Mouse (Mus musculus): ENCODE measurements around the gene Zcchc14. TPM values are rescaled to one million over a fixed set of nuclear protein-coding genes. Genes with fewer than 3 reads are reported as not detected.

Zcchc14 gene
- polyA plus RNA-seq, 1 experiment from 2014 or later, result 12.6 TPM

GRCm38 (mm10) chr8:121577751-121578675, 74.7 kb downstream of the Zcchc14 start:
- WGBS, result 1% methylated on average over 44 of the region's 44 CpGs
- Histone ChIP-seq H3K27me3 (replicated peaks) (no peaks in the 10 kb centered on the region), H3K4me2 (peak overlapping the region; percentile 76), H3K9ac (peak overlapping the region; percentile 80), H3K9me3 (no peaks in the 10 kb centered on the region), H3K4me3 (replicated peaks) (peak overlapping the region; percentile 74), H3K4me1 (peaks cover 29% of the 10 kb centered on the region), H3K36me3 (no peaks in the 10 kb centered on the region), H3K27ac (peak overlapping the region; percentile 63)
- no peak for ATAC-seq (ENCODE audit: insufficient read depth, low FRiP score, low read depth)

- no peak for ATAC-seq (ENCODE audit: insufficient read depth, low FRiP score, low read depth)
- Histone ChIP-seq H3K9ac (no peak overlapping the region), H3K27ac (no peak overlapping the region), H3K4me2 (no peak overlapping the region), H3K4me1 (peaks cover 29% of the 10 kb centered on the region), H3K36me3 (no peaks in the 10 kb centered on the region), H3K4me3 (replicated peaks) (no peak overlapping the region), H3K9me3 (no peaks in the 10 kb centered on the region), H3K27me3 (replicated peaks) (no peaks in the 10 kb centered on the region)
- WGBS, result 85% methylated on average over 3 of the region's 3 CpGs
These were observed 77.0 kb downstream of the Zcchc14 start for GRCm38 (mm10) chr8:121575661-121576060.

GRCm38 (mm10) chr8:121573275-121573674, 79.4 kb downstream of the Zcchc14 start:
- H3K4me3 ChIP-seq (replicated peaks), result no peak overlapping the region
- no peak overlapping the region for H3K9ac ChIP-seq
- 27% methylated on average over 3 of the region's 3 CpGs for WGBS
- H3K36me3 ChIP-seq, result no peaks in the 10 kb centered on the region
- no peak overlapping the region for H3K4me2 ChIP-seq
- H3K9me3 ChIP-seq, result no peaks in the 10 kb centered on the region
- peak; percentile 56 for ATAC-seq (ENCODE audit: insufficient read depth, low FRiP score, low read depth)
- H3K27ac ChIP-seq, result no peak overlapping the region
- H3K27me3 ChIP-seq (replicated peaks), result no peaks in the 10 kb centered on the region
- H3K4me1 ChIP-seq, result peaks cover 21% of the 10 kb centered on the region

- Histone ChIP-seq H3K9me3 (no peaks in the 10 kb centered on the region), H3K4me2 (no peak overlapping the region), H3K9ac (no peak overlapping the region), H3K36me3 (no peaks in the 10 kb centered on the region), H3K4me1 (peaks cover 13% of the 10 kb centered on the region), H3K27me3 (replicated peaks) (no peaks in the 10 kb centered on the region), H3K4me3 (replicated peaks) (no peak overlapping the region), H3K27ac (0 out of 2 replicates have a peak overlapping the region, but pooled peaks have one; percentile 21)
- ATAC-seq (ENCODE audit: insufficient read depth, low FRiP score, low read depth), result no peak
- WGBS, result 75% methylated on average over 7 of the region's 7 CpGs
These were observed 80.6 kb downstream of the Zcchc14 start for GRCm38 (mm10) chr8:121572121-121572520.

GRCm38 (mm10) chr8:121570801-121571200, 81.9 kb downstream of the Zcchc14 start:
- no peak for ATAC-seq (ENCODE audit: insufficient read depth, low FRiP score, low read depth)
- Histone ChIP-seq H3K4me2 (no peak overlapping the region), H3K9me3 (no peaks in the 10 kb centered on the region), H3K4me3 (replicated peaks) (no peak overlapping the region), H3K27ac (no peak overlapping the region), H3K4me1 (0 out of 2 replicates have a peak, but pooled peaks cover 4% of the 10 kb centered on the region), H3K9ac (no peak overlapping the region), H3K27me3 (replicated peaks) (no peaks in the 10 kb centered on the region), H3K36me3 (0 out of 2 replicates have a peak, but pooled peaks cover 3% of the 10 kb centered on the region)
- WGBS, result 68% methylated on average over 17 of the region's 17 CpGs

GRCm38 (mm10) chr8:121570335-121570734, 82.4 kb downstream of the Zcchc14 start:
- no peak for ATAC-seq (ENCODE audit: insufficient read depth, low FRiP score, low read depth)
- Histone ChIP-seq H3K27ac (no peak overlapping the region), H3K9me3 (no peaks in the 10 kb centered on the region), H3K4me2 (no peak overlapping the region), H3K4me3 (replicated peaks) (no peak overlapping the region), H3K36me3 (0 out of 2 replicates have a peak, but pooled peaks cover 3% of the 10 kb centered on the region), H3K4me1 (0 out of 2 replicates have a peak, but pooled peaks cover 4% of the 10 kb centered on the region), H3K9ac (no peak overlapping the region), H3K27me3 (replicated peaks) (no peaks in the 10 kb centered on the region)
- WGBS, result 71% methylated on average over 21 of the region's 21 CpGs

GRCm38 (mm10) chr8:121568321-121568720, 84.4 kb downstream of the Zcchc14 start:
- Histone ChIP-seq H3K9ac (no peak overlapping the region), H3K4me2 (no peak overlapping the region), H3K4me3 (replicated peaks) (no peak overlapping the region), H3K4me1 (0 out of 2 replicates have a peak, but pooled peaks cover 3% of the 10 kb centered on the region), H3K36me3 (0 out of 2 replicates have a peak, but pooled peaks cover 3% of the 10 kb centered on the region), H3K27ac (no peak overlapping the region), H3K9me3 (no peaks in the 10 kb centered on the region), H3K27me3 (replicated peaks) (no peaks in the 10 kb centered on the region)
- WGBS, result 56% methylated on average over 6 of the region's 6 CpGs
- no peak for ATAC-seq (ENCODE audit: insufficient read depth, low FRiP score, low read depth)

GRCm38 (mm10) chr8:121563701-121564100, 89.0 kb downstream of the Zcchc14 start:
- H3K4me3 ChIP-seq (replicated peaks), result no peak overlapping the region
- H3K4me2 ChIP-seq, result no peak overlapping the region
- ATAC-seq (ENCODE audit: insufficient read depth, low FRiP score, low read depth), result no peak
- H3K9ac ChIP-seq, result no peak overlapping the region
- no peaks in the 10 kb centered on the region for H3K4me1 ChIP-seq
- 0 out of 2 replicates have a peak, but pooled peaks cover 13% of the 10 kb centered on the region for H3K36me3 ChIP-seq
- 67% methylated on average over 6 of the region's 6 CpGs for WGBS
- H3K27me3 ChIP-seq (replicated peaks), result no peaks in the 10 kb centered on the region
- H3K27ac ChIP-seq, result no peak overlapping the region
- no peaks in the 10 kb centered on the region for H3K9me3 ChIP-seq

- no peak overlapping the region for H3K4me2 ChIP-seq
- peak; percentile 63 for ATAC-seq (ENCODE audit: insufficient read depth, low FRiP score, low read depth)
- 69% methylated on average over 9 of the region's 9 CpGs for WGBS
- H3K4me3 ChIP-seq (replicated peaks), result no peak overlapping the region
- H3K36me3 ChIP-seq, result 0 out of 2 replicates have a peak, but pooled peaks cover 20% of the 10 kb centered on the region
- no peak overlapping the region for H3K9ac ChIP-seq
- H3K27me3 ChIP-seq (replicated peaks), result no peaks in the 10 kb centered on the region
- H3K4me1 ChIP-seq, result no peaks in the 10 kb centered on the region
- H3K9me3 ChIP-seq, result no peaks in the 10 kb centered on the region
- H3K27ac ChIP-seq, result no peak overlapping the region
These were observed 89.8 kb downstream of the Zcchc14 start for GRCm38 (mm10) chr8:121562941-121563351.

GRCm38 (mm10) chr8:121561636-121562345, 90.9 kb downstream of the Zcchc14 start:
- Histone ChIP-seq H3K4me2 (no peak overlapping the region), H3K27me3 (replicated peaks) (no peaks in the 10 kb centered on the region), H3K36me3 (0 out of 2 replicates have a peak, but pooled peaks cover 22% of the 10 kb centered on the region), H3K9ac (no peak overlapping the region), H3K27ac (no peak overlapping the region), H3K4me3 (replicated peaks) (no peak overlapping the region), H3K4me1 (no peaks in the 10 kb centered on the region), H3K9me3 (no peaks in the 10 kb centered on the region)
- 82% methylated on average over 16 of the region's 16 CpGs for WGBS
- no peak for ATAC-seq (ENCODE audit: insufficient read depth, low FRiP score, low read depth)

GRCm38 (mm10) chr8:121560432-121561100, 92.1 kb downstream of the Zcchc14 start:
- H3K9me3 ChIP-seq, result no peaks in the 10 kb centered on the region
- no peak overlapping the region for H3K4me2 ChIP-seq
- H3K4me3 ChIP-seq (replicated peaks), result no peak overlapping the region
- 92% methylated on average over 7 of the region's 7 CpGs for WGBS
- peaks cover 19% of the 10 kb centered on the region; the same call in 1 of the 2 replicates for H3K36me3 ChIP-seq
- H3K4me1 ChIP-seq, result no peaks in the 10 kb centered on the region
- no peaks in the 10 kb centered on the region for H3K27me3 ChIP-seq (replicated peaks)
- no peak overlapping the region for H3K27ac ChIP-seq
- H3K9ac ChIP-seq, result no peak overlapping the region
- ATAC-seq (ENCODE audit: insufficient read depth, low FRiP score, low read depth), result no peak
